Mouse (Mus musculus): Measurements from ENCODE around the gene Zfp39. TPM values are rescaled to one million over a fixed set of nuclear protein-coding genes. Genes with fewer than 3 reads are reported as not detected.

The Zfp39 gene
- 1.8 and 2.0 TPM in 2 replicates for polyA plus RNA-seq (2012; ENCODE audit: insufficient read depth, insufficient read length, missing spikeins)

GRCm38 (mm10) chr11:58903511-58904409 lies at the start of gene Zfp39:
Zfp39 (minus strand) TSS chr11:58904225.
- Histone ChIP-seq H3K4me3 (ENCODE audit: insufficient read depth, low read depth, low read length) (peak within 1 kb of the TSS; percentile 73), H3K4me1 (ENCODE audit: control insufficient read depth, insufficient read depth, insufficient read length, low read length) (no peaks in the 10 kb centered on the region), H3K27ac (replicated peaks; ENCODE audit: low read depth, low read length) (peak within 1 kb of the TSS; percentile 35)

- 0 out of 2 replicates have a peak overlapping the region, but pooled peaks have one; percentile 30 for H3K27ac ChIP-seq (replicated peaks; ENCODE audit: low read depth, low read length)
- peaks cover 8% of the 10 kb centered on the region; the same call in 1 of the 2 replicates for H3K4me1 ChIP-seq (ENCODE audit: control insufficient read depth, insufficient read depth, insufficient read length, low read length)
- H3K4me3 ChIP-seq (ENCODE audit: insufficient read depth, low read depth, low read length), result peak overlapping the region; percentile 76
Observed at GRCm38 (mm10) chr11:58953351-58954169, 49.5 kb upstream of the Zfp39 start.

DNA sequence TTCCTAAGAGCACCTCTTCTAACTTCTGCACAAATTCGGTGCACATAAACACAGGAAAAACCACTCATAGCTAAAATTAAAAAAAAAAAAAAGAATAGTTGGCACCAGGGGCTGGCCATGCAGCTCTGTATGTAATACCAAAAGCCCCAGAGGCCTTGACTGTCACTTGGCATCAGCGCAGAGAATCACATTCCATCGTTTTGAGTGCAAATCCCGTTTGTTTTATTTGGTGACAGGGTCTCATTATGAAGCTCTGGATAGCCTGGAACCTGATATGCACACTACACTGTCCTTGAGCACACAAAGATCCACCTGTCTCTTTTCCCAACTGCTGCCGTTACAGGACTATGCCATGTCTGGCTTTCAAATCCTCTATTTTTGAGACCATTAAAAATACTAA lies 47.2 kb upstream of the Zfp39 start:
- H3K4me1 ChIP-seq (ENCODE audit: control insufficient read depth, insufficient read depth, insufficient read length, low read length), result peaks cover 2% of the 10 kb centered on the region; the same call in 1 of the 2 replicates
- H3K27ac ChIP-seq (replicated peaks; ENCODE audit: low read depth, low read length), result no peak overlapping the region
- H3K4me3 ChIP-seq (ENCODE audit: insufficient read depth, low read depth, low read length), result no peak overlapping the region

DNA sequence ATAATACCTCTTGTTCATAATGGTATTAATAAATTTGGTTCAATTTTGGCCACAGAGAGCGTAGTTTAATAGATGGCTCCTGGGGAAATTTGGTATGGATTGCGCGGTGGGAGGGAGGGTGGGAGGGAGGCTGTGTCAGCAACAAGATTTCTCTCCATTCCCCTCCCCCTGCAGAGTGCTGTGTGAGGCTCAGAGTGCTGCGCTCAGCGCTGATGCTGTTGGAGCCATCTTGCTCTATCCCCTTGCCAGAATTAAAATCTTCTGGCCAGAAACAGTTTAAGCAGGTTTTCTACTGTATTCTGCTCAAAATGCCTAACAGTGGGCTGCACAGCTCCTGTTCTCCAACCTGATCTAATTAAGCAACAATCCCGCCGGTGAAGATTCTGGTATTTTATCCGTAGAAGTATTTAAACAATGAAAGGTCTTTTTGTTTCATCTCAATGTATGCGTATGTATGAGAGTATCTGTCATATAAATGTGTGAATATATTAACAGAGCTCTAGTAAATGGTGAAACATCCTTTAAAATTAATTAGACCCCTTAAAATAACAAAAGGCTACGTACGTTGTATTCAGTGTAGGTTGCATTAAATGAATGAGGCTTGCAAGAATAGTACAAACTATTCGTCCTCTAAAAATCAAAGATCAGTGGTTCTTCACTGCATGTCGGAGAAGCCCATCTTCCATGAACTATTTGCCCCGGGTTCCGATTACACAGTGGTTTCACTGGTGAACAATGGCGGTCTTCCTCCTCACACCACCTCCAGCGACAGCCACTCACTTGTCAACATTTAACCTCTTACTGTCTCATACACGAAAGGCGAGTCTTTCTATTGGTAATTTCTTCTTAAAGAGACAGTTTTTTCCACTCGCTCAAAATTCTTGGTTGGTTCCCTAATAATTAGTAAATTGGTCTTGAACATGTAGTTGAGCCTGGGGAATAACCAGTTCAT lies 45.7 kb upstream of the Zfp39 start:
- H3K4me3 ChIP-seq (ENCODE audit: insufficient read depth, low read depth, low read length), result no peak overlapping the region
- peaks cover 2% of the 10 kb centered on the region; the same call in 1 of the 2 replicates for H3K4me1 ChIP-seq (ENCODE audit: control insufficient read depth, insufficient read depth, insufficient read length, low read length)
- no peak overlapping the region for H3K27ac ChIP-seq (replicated peaks; ENCODE audit: low read depth, low read length)

DNA sequence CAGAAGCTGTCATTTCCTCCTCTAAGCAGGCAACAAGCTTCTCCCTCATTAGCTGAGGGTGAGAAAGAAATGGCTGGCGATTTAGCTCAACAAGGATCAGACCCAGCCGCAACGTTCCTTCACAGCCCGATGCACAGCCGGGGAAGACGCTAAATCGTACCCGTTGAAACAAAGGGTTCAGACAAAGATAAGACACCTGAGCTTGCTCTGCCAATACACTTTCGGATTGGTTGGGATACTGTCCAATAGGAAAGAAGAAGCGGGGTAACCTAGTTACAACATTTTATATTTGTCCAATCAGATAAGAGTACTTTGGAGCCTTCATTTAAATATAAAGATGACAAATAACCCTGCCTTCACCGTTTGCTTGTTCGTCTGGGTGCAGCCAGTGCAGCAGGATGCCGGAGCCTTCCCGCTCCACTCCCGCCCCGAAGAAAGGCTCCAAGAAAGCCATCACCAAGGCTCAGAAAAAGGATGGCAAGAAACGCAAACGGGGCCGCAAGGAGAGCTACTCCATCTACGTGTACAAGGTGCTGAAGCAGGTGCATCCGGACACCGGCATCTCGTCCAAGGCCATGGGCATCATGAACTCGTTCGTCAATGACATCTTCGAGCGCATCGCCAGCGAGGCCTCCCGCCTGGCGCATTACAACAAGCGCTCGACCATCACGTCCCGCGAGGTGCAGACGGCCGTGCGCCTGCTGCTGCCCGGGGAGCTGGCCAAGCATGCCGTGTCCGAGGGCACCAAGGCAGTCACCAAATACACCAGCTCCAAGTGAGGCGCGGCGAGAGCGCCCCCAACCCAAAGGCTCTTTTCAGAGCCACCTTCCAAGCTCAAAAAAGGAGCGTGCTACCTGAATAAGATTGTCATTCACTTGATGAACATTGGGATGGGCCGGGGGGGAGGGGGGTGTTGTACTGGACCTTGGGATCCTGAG lies 44.8 kb upstream of the Zfp39 start, which contains the start of gene Hist3h2ba:
Gene Hist3h2ba (plus strand): TSS at position 379 of the 938 bp plus-strand sequence.
- Histone ChIP-seq H3K4me3 (ENCODE audit: insufficient read depth, low read depth, low read length) (peak within 1 kb of the TSS; percentile 46), H3K4me1 (ENCODE audit: control insufficient read depth, insufficient read depth, insufficient read length, low read length) (peaks cover 2% of the 10 kb centered on the region; the same call in 1 of the 2 replicates), H3K27ac (replicated peaks; ENCODE audit: low read depth, low read length) (0 out of 2 replicates have a peak within 1 kb of the TSS, but pooled peaks have one; percentile 4)

DNA sequence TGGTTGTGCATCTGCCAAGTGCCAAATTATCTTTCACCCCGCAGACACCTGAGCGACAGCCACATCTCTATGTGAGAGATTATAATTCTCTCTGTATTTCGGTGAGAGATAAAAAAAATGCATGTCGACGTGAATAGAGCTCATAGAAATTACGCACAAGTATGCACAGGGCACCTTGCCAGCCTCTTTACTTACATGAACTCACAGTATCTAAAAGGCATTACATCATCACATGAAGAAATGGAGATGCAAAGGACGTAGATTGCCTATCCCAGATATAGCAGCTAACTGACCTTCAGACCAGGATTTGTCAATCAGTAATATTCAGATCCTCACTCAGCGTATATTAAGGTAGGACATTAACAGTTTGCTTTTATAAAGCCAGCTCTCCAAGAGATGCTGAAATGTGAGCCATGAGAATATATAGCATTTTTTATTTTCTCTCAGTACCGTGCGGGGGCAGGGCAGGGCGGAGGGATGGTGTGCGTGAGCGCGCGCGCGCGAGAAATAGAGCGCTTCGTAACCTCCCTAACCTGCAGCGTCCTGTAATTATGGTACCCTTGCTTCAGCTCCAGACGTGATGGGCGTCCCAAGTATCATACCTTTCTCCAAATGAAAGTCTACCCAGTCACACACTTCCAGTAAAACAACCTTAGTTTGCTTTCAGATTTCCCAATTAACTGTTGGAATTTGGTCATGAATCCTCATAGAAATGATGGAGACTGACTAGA lies 43.9 kb upstream of the Zfp39 start:
- Histone ChIP-seq H3K27ac (replicated peaks; ENCODE audit: low read depth, low read length) (no peak overlapping the region), H3K4me3 (ENCODE audit: insufficient read depth, low read depth, low read length) (peak overlapping the region; percentile 46), H3K4me1 (ENCODE audit: control insufficient read depth, insufficient read depth, insufficient read length, low read length) (peaks cover 2% of the 10 kb centered on the region; the same call in 1 of the 2 replicates)

DNA sequence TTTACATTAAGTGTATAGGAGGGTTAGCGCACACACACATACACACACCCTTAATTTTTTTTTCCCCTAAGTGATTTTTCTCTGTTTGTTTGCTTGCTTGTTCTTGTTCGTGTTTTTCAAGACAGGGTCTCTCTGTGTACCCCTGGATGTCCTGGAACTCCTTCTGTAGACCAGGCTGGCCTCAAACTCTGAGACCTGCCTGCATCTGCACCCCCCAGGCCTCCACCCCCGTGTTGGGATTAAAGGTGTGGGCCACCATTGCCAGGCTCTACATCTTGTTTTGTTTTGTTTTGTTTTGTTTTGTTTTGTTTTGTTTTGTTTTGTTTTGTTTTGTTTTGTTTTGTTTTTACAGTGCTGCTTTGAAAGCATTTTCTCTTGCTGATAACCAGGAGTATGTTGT lies 43.3 kb upstream of the Zfp39 start:
- H3K4me1 ChIP-seq (ENCODE audit: control insufficient read depth, insufficient read depth, insufficient read length, low read length), result peaks cover 2% of the 10 kb centered on the region; the same call in 1 of the 2 replicates
- no peak overlapping the region for H3K4me3 ChIP-seq (ENCODE audit: insufficient read depth, low read depth, low read length)

DNA sequence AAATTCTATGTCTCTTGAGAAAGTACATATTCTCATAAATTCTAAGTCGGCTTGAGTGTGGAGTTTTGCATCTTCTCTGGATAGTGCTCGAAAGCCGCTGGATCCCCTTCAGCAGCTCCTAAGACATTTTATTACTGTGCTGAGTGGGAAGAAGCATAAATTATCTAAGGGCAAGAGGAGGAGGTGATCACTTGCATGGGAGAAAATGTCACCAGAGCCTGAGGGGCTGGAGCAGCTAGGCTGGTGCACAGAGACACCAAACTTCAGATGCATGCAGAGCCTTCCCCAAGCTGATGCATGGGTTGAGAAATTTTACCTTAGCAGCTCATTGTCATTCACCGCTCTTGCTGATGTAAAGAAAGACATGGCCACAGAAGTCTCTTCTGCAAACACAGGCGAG lies 40.1 kb upstream of the Zfp39 start:
- peaks cover 2% of the 10 kb centered on the region; the same call in 1 of the 2 replicates for H3K4me1 ChIP-seq (ENCODE audit: control insufficient read depth, insufficient read depth, insufficient read length, low read length)
- no peak overlapping the region for H3K4me3 ChIP-seq (ENCODE audit: insufficient read depth, low read depth, low read length)
- no peak overlapping the region for H3K27ac ChIP-seq (replicated peaks; ENCODE audit: low read depth, low read length)

More for the DNA sequence above, 43.3 kb upstream of the Zfp39 start:
- H3K27ac ChIP-seq (replicated peaks; ENCODE audit: low read depth, low read length), result no peak overlapping the region

- Histone ChIP-seq H3K4me3 (ENCODE audit: insufficient read depth, low read depth, low read length) (peak overlapping the region; percentile 76; the same call in 1 of the 2 replicates), H3K27ac (replicated peaks; ENCODE audit: low read depth, low read length) (peak overlapping the region; percentile 48), H3K4me1 (ENCODE audit: control insufficient read depth, insufficient read depth, insufficient read length, low read length) (peaks cover 9% of the 10 kb centered on the region; the same call in 1 of the 2 replicates)
Observed at GRCm38 (mm10) chr11:58939088-58939439, 35.0 kb upstream of the Zfp39 start.

DNA sequence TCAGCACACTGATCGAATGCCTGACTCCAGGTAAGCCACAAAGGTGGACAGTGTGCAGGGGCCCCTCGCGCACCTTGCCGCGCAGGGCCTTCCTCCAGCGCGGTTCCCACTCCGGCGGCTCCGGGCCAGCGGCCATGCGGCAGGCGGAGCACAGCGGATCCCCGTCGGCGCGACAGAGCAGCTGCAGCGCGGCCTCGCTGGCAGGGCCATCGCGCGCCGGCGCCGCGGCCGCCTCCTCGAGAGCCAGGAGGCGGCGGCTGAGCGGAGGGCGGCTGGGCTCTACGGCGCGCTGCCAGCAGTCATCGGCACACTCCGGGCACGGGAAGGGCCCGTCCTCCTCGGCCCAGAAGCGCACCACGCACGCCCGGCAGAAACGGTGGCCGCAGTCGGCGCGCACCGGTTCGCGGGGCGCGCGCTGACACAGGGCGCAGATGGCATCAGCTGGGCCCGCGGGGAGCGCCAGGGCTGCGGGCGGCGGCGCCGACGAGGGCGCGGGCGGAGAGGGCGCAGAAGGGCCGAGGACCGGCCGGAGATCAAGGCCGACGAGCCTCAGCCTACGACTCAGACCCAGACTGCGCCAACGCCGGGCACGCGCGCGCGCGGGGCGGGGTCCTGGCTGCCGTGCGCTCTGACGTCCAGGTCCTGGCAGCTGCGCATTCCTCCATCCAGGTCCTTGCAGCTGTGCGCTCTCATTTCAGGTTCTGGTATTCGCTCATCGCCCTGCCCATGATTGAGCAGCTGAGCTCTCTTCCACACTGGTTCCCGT lies 34.5 kb upstream of the Zfp39 start, which contains the start of gene Rnf187:
Gene Rnf187 (minus strand): TSS at position 595 of the 766 bp plus-strand sequence.
- Histone ChIP-seq H3K27ac (replicated peaks; ENCODE audit: low read depth, low read length) (peak within 1 kb of the TSS; percentile 64), H3K4me1 (ENCODE audit: control insufficient read depth, insufficient read depth, insufficient read length, low read length) (peaks cover 9% of the 10 kb centered on the region; the same call in 1 of the 2 replicates), H3K4me3 (ENCODE audit: insufficient read depth, low read depth, low read length) (peak within 1 kb of the TSS; percentile 76)

GRCm38 (mm10) chr11:58937909-58938308 lies 33.9 kb upstream of the Zfp39 start:
- H3K4me3 ChIP-seq (ENCODE audit: insufficient read depth, low read depth, low read length), result peak overlapping the region; percentile 76
- no peak overlapping the region for H3K27ac ChIP-seq (replicated peaks; ENCODE audit: low read depth, low read length)
- peaks cover 9% of the 10 kb centered on the region; the same call in 1 of the 2 replicates for H3K4me1 ChIP-seq (ENCODE audit: control insufficient read depth, insufficient read depth, insufficient read length, low read length)

- Histone ChIP-seq H3K4me3 (ENCODE audit: insufficient read depth, low read depth, low read length) (no peak overlapping the region), H3K4me1 (ENCODE audit: control insufficient read depth, insufficient read depth, insufficient read length, low read length) (no peaks in the 10 kb centered on the region), H3K27ac (replicated peaks; ENCODE audit: low read depth, low read length) (no peak overlapping the region)
Observed at GRCm38 (mm10) chr11:58931576-58931975, 27.6 kb upstream of the Zfp39 start.
